Mouse (Mus musculus): Measurements from ENCODE around the gene Bex3.

- TF ChIP-seq POLR2A (IDR thresholded peaks at IDR 0.05; ENCODE audit: low read depth, low read length) (no peak), CTCF (IDR thresholded peaks at IDR 0.05; ENCODE audit: borderline replicate concordance, insufficient read depth, low read length) (no peak)
Measured at GRCm38 (mm10) chrX:136227768-136228167, 42.3 kb upstream of the Bex3 start.
